Mouse (Mus musculus) yolk sac, embryonic 10.5 days (tissue): ENCODE measurements at regions not wholly inside any gene's neighbourhood (a gene's known extent, or its start where the extent isn't known, plus 50 kb on each side); places are given as distances from the start of the nearest gene placed in this dataset.

Experiments used
- DNase-seq: peaks from one replicate; pipeline ENCODE4 v3.0.0-alpha.2; 2017; ENCODE audit warnings: low spot score

GRCm38 (mm10) chr7:111420698-111421097, 337.9 kb upstream of the Eif4g2 start:
- DNase-seq: no peak

DNA sequence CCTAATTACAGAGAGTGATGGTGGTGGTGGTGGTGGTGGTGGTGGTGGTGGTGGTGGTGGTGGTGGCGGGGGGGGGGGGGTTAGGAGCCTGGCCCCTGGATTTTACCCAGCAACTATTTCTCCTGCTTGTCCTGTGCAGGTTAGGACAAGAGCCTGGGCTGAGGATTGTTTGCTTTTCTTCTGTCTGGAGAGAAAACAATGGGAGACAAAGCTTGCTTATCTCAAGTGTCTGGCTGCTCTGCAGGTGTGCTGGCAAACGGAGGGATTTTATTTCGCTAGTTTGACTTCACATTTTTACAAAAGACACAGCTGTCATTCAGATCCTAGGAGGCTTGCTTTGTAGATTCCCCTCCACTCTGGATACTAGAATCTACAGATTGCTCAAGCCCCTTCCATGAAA, 334.9 kb upstream of the Eif4g2 start:
- DNase-seq: no peak

DNA sequence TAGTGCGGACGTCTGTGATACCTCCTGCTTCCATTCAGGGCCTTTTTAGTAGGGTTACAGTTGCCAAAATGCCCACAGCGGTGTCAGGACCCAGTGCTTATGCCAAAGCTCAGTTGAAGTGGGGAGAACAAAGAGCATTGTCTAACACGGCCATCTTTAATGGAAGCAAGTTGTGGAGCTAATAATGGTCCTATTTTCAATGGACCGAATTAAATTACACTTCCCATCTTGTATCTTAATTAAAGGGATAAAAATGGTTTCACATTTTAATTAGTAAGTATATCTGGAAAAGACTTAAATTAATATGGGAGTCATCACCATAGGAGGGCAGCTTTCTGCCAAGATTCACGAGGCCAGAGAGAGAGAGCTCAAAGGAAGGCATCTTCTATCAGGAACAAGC, 333.2 kb upstream of the Eif4g2 start:
- DNase-seq: no peak

GRCm38 (mm10) chr7:111413745-111414144, 330.9 kb upstream of the Eif4g2 start:
- no peak for DNase-seq

DNA sequence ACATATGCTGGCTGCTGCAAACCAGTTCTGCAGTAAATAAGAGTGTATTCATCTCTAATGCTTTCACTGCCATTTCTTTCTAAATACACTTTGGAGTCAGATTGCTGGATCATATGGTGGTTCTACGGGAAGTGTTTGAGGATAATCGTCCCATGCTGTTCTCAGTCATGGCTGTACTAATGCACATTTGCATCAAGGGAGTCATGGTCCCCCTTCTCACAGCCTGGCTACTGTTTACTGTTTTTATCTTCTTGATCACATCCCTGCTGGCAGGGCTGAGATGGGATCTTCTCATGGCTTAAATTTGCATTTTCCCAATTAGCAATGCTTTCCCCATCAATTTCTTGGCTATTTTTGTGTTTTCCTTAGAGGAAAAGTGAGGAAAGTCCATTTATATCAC, 330.1 kb upstream of the Eif4g2 start:
- DNase-seq: no peak

DNA sequence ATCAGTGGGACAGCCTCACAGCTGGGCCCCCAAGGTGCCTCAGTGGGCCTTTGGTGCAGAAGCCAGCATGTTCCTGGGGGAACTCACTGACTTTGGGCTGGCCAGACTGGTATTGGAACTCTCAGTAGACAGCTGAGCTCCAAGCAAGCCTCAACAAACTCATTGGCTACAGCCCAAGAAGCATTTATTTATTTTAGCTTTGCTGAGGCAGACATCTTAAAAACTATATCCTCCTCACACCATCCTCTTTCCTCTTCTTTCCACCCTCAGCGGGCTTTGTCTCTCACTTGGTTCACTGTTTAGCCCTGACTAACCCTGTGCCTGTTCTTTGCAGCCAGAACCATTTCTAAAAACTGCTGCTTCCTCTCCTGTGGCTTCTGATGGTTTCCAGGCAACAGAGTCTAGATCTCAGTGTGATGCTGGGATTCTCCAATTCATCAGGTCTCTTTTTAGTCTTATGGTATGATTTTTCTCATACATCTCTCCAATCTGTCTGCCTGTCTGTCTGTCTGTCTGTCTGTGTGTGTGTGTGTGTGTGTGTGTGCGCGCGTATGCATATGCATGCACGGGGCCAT, 328.6 kb upstream of the Eif4g2 start:
- no peak for DNase-seq

DNA sequence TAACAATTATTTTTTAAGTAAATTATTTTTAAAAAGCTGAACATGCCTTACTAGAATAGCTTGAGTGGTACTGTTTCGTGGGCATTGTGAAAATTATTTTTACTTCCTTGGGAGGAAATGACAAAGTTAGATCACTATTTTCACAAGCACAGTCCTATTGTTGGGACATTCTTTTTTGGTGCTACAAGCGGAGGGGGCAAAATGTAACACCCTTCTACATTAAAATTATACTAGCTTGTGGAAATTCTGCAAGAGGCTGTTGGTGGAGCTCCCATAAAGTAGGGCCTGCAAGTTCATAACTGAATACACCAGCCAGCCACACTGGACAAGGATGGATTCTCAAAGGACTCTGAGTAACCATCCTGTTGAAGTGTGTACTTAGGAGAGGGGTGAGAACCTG, 313.1 kb upstream of the Eif4g2 start:
- DNase-seq: no peak

- no peak for DNase-seq
These were observed 312.3 kb upstream of the Eif4g2 start for GRCm38 (mm10) chr7:111395111-111395510.

DNA sequence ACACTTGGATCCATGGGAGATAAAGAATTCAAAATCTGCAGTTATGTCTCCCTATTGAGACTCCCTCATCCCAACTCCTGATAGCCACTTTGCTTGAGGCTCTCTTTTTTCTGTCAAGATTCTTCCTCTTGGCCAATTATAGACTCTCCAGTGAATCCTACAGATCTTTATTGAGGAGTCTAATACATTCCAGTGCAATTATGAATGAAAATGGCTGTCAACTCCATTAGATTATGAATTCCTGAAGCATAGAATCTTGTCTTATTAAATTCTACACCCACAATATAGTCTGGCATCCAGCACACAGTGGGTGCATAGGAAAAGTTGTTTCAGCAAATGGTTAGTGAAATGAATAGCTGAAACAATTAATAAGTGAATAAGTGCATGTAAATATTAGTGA, 311.0 kb upstream of the Eif4g2 start:
- no peak for DNase-seq

DNA sequence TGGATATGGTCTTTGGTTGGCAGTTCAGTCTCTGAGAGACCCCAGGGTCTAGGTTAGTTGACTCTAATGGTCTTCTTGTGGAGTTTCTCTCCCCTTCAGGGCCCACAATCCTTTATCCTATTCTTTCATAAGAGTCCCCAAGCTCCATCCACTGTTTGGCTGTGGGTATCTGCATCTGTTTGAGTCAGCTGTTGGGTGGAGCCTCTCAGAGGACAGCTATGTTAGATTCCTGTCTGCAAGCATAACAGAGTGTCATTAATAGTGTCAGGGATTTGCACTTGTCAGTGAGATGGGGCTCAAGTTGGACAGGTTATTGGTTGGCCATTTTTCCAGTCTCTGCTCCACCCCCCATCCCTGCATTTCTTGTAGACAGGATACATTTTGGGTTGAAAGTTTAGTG, 306.9 kb upstream of the Eif4g2 start:
- DNase-seq: no peak

GRCm38 (mm10) chr7:111374534-111374933, 291.7 kb upstream of the Eif4g2 start:
- no peak for DNase-seq

DNA sequence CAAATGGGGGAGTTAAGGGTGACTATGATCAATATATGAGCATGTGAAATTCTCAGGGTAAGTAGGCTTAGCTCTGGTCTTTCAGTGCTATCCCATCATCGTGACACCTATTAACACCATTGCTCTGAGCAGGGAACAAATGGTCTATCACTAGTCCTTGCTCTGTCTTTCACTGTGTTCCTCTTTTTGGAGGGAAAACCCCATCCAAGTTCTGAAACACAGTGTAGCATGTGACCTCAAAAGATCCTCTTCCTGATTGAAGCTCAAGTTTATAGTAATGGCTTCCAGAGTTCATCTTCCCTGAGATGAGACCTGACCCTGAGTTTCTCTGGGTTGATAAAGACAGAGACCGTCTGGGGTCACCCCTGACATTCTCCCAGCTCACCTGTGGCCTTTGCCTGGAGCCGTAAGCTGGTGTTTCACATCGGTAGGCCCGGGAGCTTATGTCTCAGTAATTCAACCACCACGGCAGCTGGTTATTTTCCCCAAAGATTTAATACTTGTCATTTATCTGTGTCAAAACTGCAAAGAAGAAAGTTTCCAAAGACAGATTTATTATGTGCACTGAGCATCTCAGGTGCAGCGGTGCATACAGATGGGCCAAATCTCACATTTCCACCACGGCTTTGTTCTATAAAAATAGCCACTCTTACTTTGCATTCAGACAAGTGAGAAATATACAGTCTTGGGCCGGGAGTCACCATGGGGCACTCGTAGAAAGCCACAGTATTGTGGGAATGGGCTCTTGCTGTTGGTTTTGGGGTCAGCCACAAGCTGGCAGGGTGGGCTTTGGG, 290.7 kb upstream of the Eif4g2 start:
- DNase-seq: no peak

GRCm38 (mm10) chr7:111370421-111370887, 287.6 kb upstream of the Eif4g2 start:
- DNase-seq: no peak

- no peak for DNase-seq
These were observed 285.6 kb upstream of the Eif4g2 start for GRCm38 (mm10) chr7:111368296-111369004.

- no peak for DNase-seq
These were observed 284.3 kb upstream of the Eif4g2 start for GRCm38 (mm10) chr7:111366951-111367653.

DNA sequence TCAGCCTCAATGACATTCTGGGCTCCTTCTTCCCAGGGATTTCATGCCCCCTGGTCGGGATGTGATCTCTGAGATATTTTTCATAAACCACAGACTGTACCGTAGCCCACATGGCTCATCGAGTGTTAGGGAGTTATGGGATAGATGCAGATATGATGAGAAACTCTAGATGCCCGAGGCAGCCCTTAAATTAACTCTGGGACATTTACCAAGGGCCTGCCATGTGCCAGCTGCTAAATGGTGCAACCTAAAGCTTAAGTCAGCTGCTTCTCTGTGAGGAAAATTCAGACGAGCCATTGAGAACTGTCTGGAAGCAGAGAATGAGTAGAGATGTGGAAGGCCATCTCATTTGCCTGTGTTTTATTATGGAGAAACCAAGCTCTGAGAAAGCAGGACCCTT, 282.6 kb upstream of the Eif4g2 start:
- DNase-seq: no peak

- no peak for DNase-seq
These were observed 280.4 kb upstream of the Eif4g2 start for GRCm38 (mm10) chr7:111363206-111363605.

GRCm38 (mm10) chr7:111362646-111363045, 279.8 kb upstream of the Eif4g2 start:
- DNase-seq: no peak

DNA sequence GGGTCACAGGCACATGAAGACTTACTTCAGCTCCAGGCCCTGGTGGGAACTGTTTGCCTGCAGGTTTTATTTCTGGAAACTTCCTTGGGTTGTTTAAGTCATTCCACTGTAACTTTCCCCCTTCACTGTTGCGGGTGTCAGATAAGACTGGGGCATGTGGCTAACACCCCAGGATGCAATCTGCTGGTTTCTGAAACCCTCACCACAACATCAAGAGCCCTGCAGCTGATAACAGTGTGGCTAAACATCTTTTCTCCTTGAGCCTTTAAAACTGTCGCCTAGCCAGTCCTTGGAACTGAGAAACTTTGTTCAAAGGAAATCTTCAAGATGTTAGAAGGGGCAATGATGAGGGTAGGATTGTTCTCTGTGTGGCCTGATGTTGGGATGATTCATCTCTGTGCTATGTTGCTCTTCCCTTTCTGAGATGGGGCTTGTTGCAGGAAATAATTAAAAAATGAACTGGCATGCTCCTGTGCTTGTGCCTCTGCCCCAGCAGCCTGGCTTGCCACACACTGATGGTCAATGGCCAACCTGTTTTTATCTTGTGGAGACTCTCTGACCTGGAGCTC, 272.3 kb upstream of the Eif4g2 start:
- no peak for DNase-seq

DNA sequence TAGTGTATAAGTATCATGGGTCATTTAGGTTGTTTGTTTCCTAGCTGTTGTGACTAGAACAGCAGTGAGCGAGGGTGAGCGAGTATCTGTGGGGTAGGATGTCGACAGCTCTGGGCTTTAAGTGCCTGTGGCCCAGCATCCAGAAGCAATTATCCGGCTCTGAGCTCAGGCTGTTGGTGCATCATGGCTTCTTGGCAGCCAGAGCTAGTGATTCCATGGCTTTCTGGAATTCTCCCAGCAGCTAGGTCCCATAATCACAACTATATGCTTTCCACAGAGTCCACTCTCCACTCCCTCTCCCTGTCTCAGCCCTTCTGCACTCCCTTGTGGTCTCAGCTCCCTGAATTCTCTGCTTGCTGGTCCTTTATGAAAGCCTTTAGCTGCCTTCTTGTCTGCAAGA, 271.2 kb upstream of the Eif4g2 start:
- no peak for DNase-seq

- no peak for DNase-seq
These were observed 269.3 kb upstream of the Eif4g2 start for GRCm38 (mm10) chr7:111352176-111352575.

- no peak for DNase-seq
These were observed 262.3 kb upstream of the Eif4g2 start for GRCm38 (mm10) chr7:111345117-111345516.
